Mouse (Mus musculus) cortical plate, adult 2 months (tissue): ENCODE measurements around the gene Xpa.

Experiments used
- CTCF ChIP-seq: fragments of 200-500 bp; IDR thresholded peaks from 2 replicates; pipeline ENCODE4 v1.5.1; 2011; ENCODE audit warnings: mild to moderate bottlenecking, control low read depth, low read length; ENCODE audit not compliant: insufficient read depth; ENCODE audit errors: extremely low read depth
- POLR2A ChIP-seq: fragments of 200-500 bp; IDR thresholded peaks from 2 replicates; pipeline ENCODE4 v1.6.1; 2011; ENCODE audit warnings: mild to moderate bottlenecking, low read length, control low read depth; ENCODE audit not compliant: insufficient read depth; ENCODE audit errors: extremely low read depth

- TF ChIP-seq POLR2A (no peak), CTCF (no peak)
Measured at GRCm38 (mm10) chr4:46234739-46235138, 38.6 kb upstream of the Xpa start.
